ENCODE assay signal across 8 mouse cellular contexts in genomic region chr7:135863581-135864426, GRCm38 (mm10).
DNase-seq lines count a peak whose midpoint lies in the region; ATAC-seq and TF ChIP-seq lines count a peak whose summit lies in the region.

No protein-coding gene starts in this region.

- ATAC-seq in heart, embryonic 12.5 days (ENCODE audit: insufficient number of reproducible peaks, low FRiP score) = 0 out of 2 replicates have a peak, but pooled peaks have one; percentile 20
- peak; percentile 87 for ATAC-seq in embryonic facial prominence, embryonic 14.5 days (ENCODE audit: low read depth)

- DNase-seq in heart, postnatal 36 days = no peak
- DNase-seq in NIH3T3 (ENCODE audit: low read depth) = peak; percentile 30
- DNase-seq in embryonic facial prominence, embryonic 14.5 days (ENCODE audit: low spot score) = peak; percentile 92
- DNase-seq in kidney, postnatal 14 days = peak; percentile 76
- DNase-seq in thymus, adult 2 months = no peak
- no peak for DNase-seq in right cerebral cortex, postnatal 14 days
- no peak for DNase-seq in B cell, adult 2 months

- H3K4me1 ChIP-seq in heart, embryonic 12.5 days (replicated peaks) = peaks cover 34% of the 10 kb centered on the region
- peaks cover 45% of the 10 kb centered on the region for H3K4me1 ChIP-seq in embryonic facial prominence, embryonic 14.5 days (ENCODE audit: control insufficient read depth, insufficient read depth, low read length)
- H3K4me1 ChIP-seq in thymus, adult 2 months (replicated peaks; ENCODE audit: control insufficient read depth, insufficient read depth, low read length) = no peaks in the 10 kb centered on the region

- intact Hi-C loops in heart, postnatal 36 days (cut with DNase I) = no loop called here

- TF ChIP-seq CTCF in thymus, adult 2 months (IDR thresholded peaks at IDR 0.05; ENCODE audit: borderline replicate concordance, control insufficient read depth, extremely low read depth, insufficient read depth, low read length, poor library complexity) = no peak

- no peak overlapping the region for H3K4me2 ChIP-seq in heart, embryonic 12.5 days
- peak overlapping the region; percentile 33; the same call in 1 of the 2 replicates for H3K4me2 ChIP-seq in embryonic facial prominence, embryonic 14.5 days (ENCODE audit: low read depth, low read length)

- TF ChIP-seq POLR2A in thymus, adult 2 months (IDR thresholded peaks at IDR 0.05; ENCODE audit: control insufficient read depth, extremely low read depth, insufficient read depth, low read length, poor library complexity) = no peak

- WGBS in heart, embryonic 12.5 days = 45% methylated on average over 22 of the region's 22 CpGs
- 8% methylated on average over 22 of the region's 22 CpGs for WGBS in embryonic facial prominence, embryonic 14.5 days
- 81% methylated on average over 22 of the region's 22 CpGs for WGBS in thymus, adult 2 months

- H3K9me3 ChIP-seq in heart, embryonic 12.5 days (replicated peaks) = no peaks in the 10 kb centered on the region
- H3K9me3 ChIP-seq in embryonic facial prominence, embryonic 14.5 days (ENCODE audit: control insufficient read depth, low read length) = no peaks in the 10 kb centered on the region

- H3K4me3 ChIP-seq in heart, embryonic 12.5 days = no peak overlapping the region
- no peak overlapping the region for H3K4me3 ChIP-seq in embryonic facial prominence, embryonic 14.5 days (ENCODE audit: low read depth, low read length)
- H3K4me3 ChIP-seq in thymus, adult 2 months (ENCODE audit: control insufficient read depth, insufficient read depth, low read length) = no peak overlapping the region

- peaks cover 9% of the 10 kb centered on the region for H3K27me3 ChIP-seq in heart, embryonic 12.5 days (replicated peaks)
- no peaks in the 10 kb centered on the region for H3K27me3 ChIP-seq in embryonic facial prominence, embryonic 14.5 days (replicated peaks; ENCODE audit: control insufficient read depth, insufficient read depth, low read length)
- no peaks in the 10 kb centered on the region for H3K27me3 ChIP-seq in thymus, adult 2 months (ENCODE audit: control insufficient read depth, insufficient read depth, low read length)

- no peak overlapping the region for H3K27ac ChIP-seq in heart, embryonic 12.5 days (ENCODE audit: poor library complexity, severe bottlenecking)
- peak overlapping the region; percentile 79 for H3K27ac ChIP-seq in embryonic facial prominence, embryonic 14.5 days (replicated peaks; ENCODE audit: low read depth, low read length)
- H3K27ac ChIP-seq in thymus, adult 2 months (ENCODE audit: control insufficient read depth, insufficient read depth, low read length) = no peak overlapping the region

- H3K36me3 ChIP-seq in heart, embryonic 12.5 days = no peaks in the 10 kb centered on the region
- H3K36me3 ChIP-seq in embryonic facial prominence, embryonic 14.5 days (ENCODE audit: control insufficient read depth, insufficient read depth, low read length) = no peaks in the 10 kb centered on the region
- no peaks in the 10 kb centered on the region for H3K36me3 ChIP-seq in thymus, adult 2 months (ENCODE audit: control insufficient read depth, insufficient read depth, low read length)

- H3K9ac ChIP-seq in heart, embryonic 12.5 days = no peak overlapping the region
- H3K9ac ChIP-seq in embryonic facial prominence, embryonic 14.5 days (ENCODE audit: low read depth, low read length) = no peak overlapping the region

Comparison
In these comparisons a context has a peak if more than half of its experiments do, and no peak if none do; other contexts are left out.
1. DNase-seq: peak in NIH3T3 (single experiment), embryonic facial prominence, embryonic 14.5 days (single experiment) and kidney, postnatal 14 days (single experiment); none in heart, postnatal 36 days (0 of 2), thymus, adult 2 months (single experiment), right cerebral cortex, postnatal 14 days (single experiment) and B cell, adult 2 months (0 of 2).